Mouse (Mus musculus) E14TG2a.4 (cell line): ENCODE measurements around the gene Mink1.

Experiments used
- CTCF ChIP-seq: conservative IDR thresholded peaks from 2 replicates; pipeline ENCODE4 v1.5.1; 2014; ENCODE audit warnings: low read length
- POU5F1 ChIP-seq: IDR thresholded peaks from 2 replicates; pipeline ENCODE4 v1.6.1; 2014; ENCODE audit warnings: low read length, borderline replicate concordance

- TF ChIP-seq CTCF (no peak), POU5F1 (no peak)
These were observed 67.4 kb downstream of the Mink1 start for GRCm38 (mm10) chr11:70630129-70630528.
